25 mouse cellular contexts compared by ENCODE assay signal in genomic region chr6:113541610-113542009, GRCm38 (mm10). TPM values are rescaled to one million over a fixed set of nuclear protein-coding genes. Genes with fewer than 3 reads are reported as not detected.
DNase-seq lines count a peak whose midpoint lies in the region; ATAC-seq and TF ChIP-seq lines count a peak whose summit lies in the region.
"Had no signal": no experiment of that assay in that cellular context is flagged by ENCODE, and none has a peak within 500 bp of the region (broad histone marks: within the 10 kb centered on the region; RNA-seq: fewer than 3 reads in every experiment).

No protein-coding gene starts in this region.

- ATAC-seq in intestine, postnatal 0 days = no peak
- no peak for ATAC-seq in intestine, embryonic 15.5 days
- no peak for ATAC-seq in stomach, postnatal 0 days (ENCODE audit: low FRiP score, low TSS enrichment)
- ATAC-seq: CD4-positive, CD25-positive, alpha-beta regulatory T cell, adult 4 months; forebrain, embryonic 14.5 days; hindbrain, embryonic 16.5 days; inflammation-experienced regulatory T-cells, adult 6 months had no signal

- 84% methylated on average over 6 of the region's 6 CpGs for WGBS in intestine, postnatal 0 days
- 84% methylated on average over 6 of the region's 6 CpGs for WGBS in intestine, embryonic 15.5 days
- 85% methylated on average over 6 of the region's 6 CpGs for WGBS in stomach, postnatal 0 days

- no peak overlapping the region for H3K4me2 ChIP-seq in intestine, postnatal 0 days (replicated peaks; ENCODE audit: low read depth)
- no peak overlapping the region for H3K4me2 ChIP-seq in intestine, embryonic 15.5 days (replicated peaks)
- H3K4me2 ChIP-seq in stomach, postnatal 0 days (replicated peaks; ENCODE audit: low read depth) = no peak overlapping the region
- H3K4me2 ChIP-seq: embryonic facial prominence, embryonic 13.5 days; heart, embryonic 13.5 days; hindbrain, embryonic 12.5 days had no signal

- H3K27ac ChIP-seq in intestine, postnatal 0 days (ENCODE audit: low read depth, low read length) = no peak overlapping the region
- H3K27ac ChIP-seq in intestine, embryonic 15.5 days = no peak overlapping the region
- H3K27ac ChIP-seq in left cerebral cortex, adult 2 months = no peak overlapping the region
- H3K27ac ChIP-seq in stomach, postnatal 0 days (replicated peaks) = no peak overlapping the region
- H3K27ac ChIP-seq: embryonic facial prominence, embryonic 13.5 days; forebrain, embryonic 10.5 days; heart, embryonic 13.5 days; hindbrain, embryonic 12.5 days had no signal

- no peak for TF ChIP-seq EP300 in stomach, postnatal 0 days (optimal IDR thresholded peaks at IDR 0.05)

- no peak overlapping the region for H3K4me3 ChIP-seq in intestine, postnatal 0 days (ENCODE audit: low read depth, low read length)
- no peak overlapping the region for H3K4me3 ChIP-seq in intestine, embryonic 15.5 days (replicated peaks)
- H3K4me3 ChIP-seq in left cerebral cortex, adult 2 months = no peak overlapping the region
- H3K4me3 ChIP-seq in stomach, postnatal 0 days (ENCODE audit: low read depth, low read length) = no peak overlapping the region
- H3K4me3 ChIP-seq: embryonic facial prominence, embryonic 13.5 days; forebrain, embryonic 10.5 days; heart, embryonic 13.5 days; hindbrain, embryonic 12.5 days had no signal

- no peaks in the 10 kb centered on the region for H3K27me3 ChIP-seq in intestine, postnatal 0 days (replicated peaks; ENCODE audit: control insufficient read depth, insufficient read depth, low read length)
- H3K27me3 ChIP-seq in intestine, embryonic 15.5 days (replicated peaks) = no peaks in the 10 kb centered on the region
- H3K27me3 ChIP-seq in stomach, postnatal 0 days (ENCODE audit: control insufficient read depth, insufficient read depth, low read length) = no peaks in the 10 kb centered on the region
- H3K27me3 ChIP-seq: embryonic facial prominence, embryonic 13.5 days; heart, embryonic 13.5 days; hindbrain, embryonic 12.5 days had no signal

- H3K9ac ChIP-seq in intestine, postnatal 0 days (ENCODE audit: low read depth, low read length) = no peak overlapping the region
- no peak overlapping the region for H3K9ac ChIP-seq in intestine, embryonic 15.5 days
- no peak overlapping the region for H3K9ac ChIP-seq in stomach, postnatal 0 days (ENCODE audit: low read length)
- H3K9ac ChIP-seq: embryonic facial prominence, embryonic 13.5 days; heart, embryonic 13.5 days; hindbrain, embryonic 12.5 days had no signal

- no peaks in the 10 kb centered on the region for H3K9me3 ChIP-seq in intestine, postnatal 0 days (ENCODE audit: control insufficient read depth)
- H3K9me3 ChIP-seq in intestine, embryonic 15.5 days = no peaks in the 10 kb centered on the region
- H3K9me3 ChIP-seq in stomach, postnatal 0 days (ENCODE audit: control insufficient read depth, low read length) = no peaks in the 10 kb centered on the region
- H3K9me3 ChIP-seq: embryonic facial prominence, embryonic 13.5 days; forebrain, embryonic 10.5 days; heart, embryonic 13.5 days; hindbrain, embryonic 12.5 days had no signal

- intact Hi-C loops in left cerebral cortex, adult 2 months (cut with DNase I) = no loop called here
- intact Hi-C loops in left cerebral cortex, postnatal 4 days (cut with DNase I) = no loop called here

- H3K36me3 ChIP-seq in intestine, postnatal 0 days (ENCODE audit: control insufficient read depth, insufficient read depth) = 0 out of 2 replicates have a peak, but pooled peaks cover 10% of the 10 kb centered on the region
- H3K36me3 ChIP-seq in intestine, embryonic 15.5 days = peaks cover 1% of the 10 kb centered on the region; the same call in 1 of the 2 replicates
- H3K36me3 ChIP-seq in stomach, postnatal 0 days (ENCODE audit: control insufficient read depth, insufficient read depth, low read length) = no peaks in the 10 kb centered on the region

- peak; percentile 27; the same call in 1 of the 2 replicates for TF ChIP-seq CTCF in intestine, postnatal 0 days (IDR thresholded peaks at IDR 0.05; ENCODE audit: low read depth)
- peak; percentile 17 for TF ChIP-seq CTCF in left cerebral cortex, adult 2 months (IDR thresholded peaks at IDR 0.05)
- TF ChIP-seq CTCF in stomach, postnatal 0 days (IDR thresholded peaks at IDR 0.05; ENCODE audit: low read depth) = peak; percentile 40

- H3K4me1 ChIP-seq in intestine, postnatal 0 days (replicated peaks; ENCODE audit: control insufficient read depth, insufficient read depth, low read length) = no peaks in the 10 kb centered on the region
- H3K4me1 ChIP-seq in intestine, embryonic 15.5 days (replicated peaks) = no peaks in the 10 kb centered on the region
- no peaks in the 10 kb centered on the region for H3K4me1 ChIP-seq in stomach, postnatal 0 days (replicated peaks; ENCODE audit: control insufficient read depth, insufficient read depth)
- H3K4me1 ChIP-seq: embryonic facial prominence, embryonic 13.5 days; forebrain, embryonic 10.5 days; heart, embryonic 13.5 days; hindbrain, embryonic 12.5 days had no signal

- DNase-seq in left cerebral cortex, adult 2 months (ENCODE audit: extremely low spot score in 1 of 2, low spot score in 2 of 2) = no peak
- DNase-seq in left cerebral cortex, postnatal 4 days = no peak
- peak; percentile 38 for DNase-seq in NIH3T3 (ENCODE audit: low read depth)
- DNase-seq in stomach, postnatal 0 days (ENCODE audit: low spot score) = no peak
- no peak for DNase-seq in cerebellum, postnatal 4 days (ENCODE audit: low spot score in 2 of 2)
- DNase-seq: adrenal gland, adult 8-10 months; adrenal gland, postnatal 36 days; B cell, adult 2 months; cerebellum, adult 2 months; cerebellum, postnatal 25 days; gastrocnemius, postnatal 25 days; heart, postnatal 10 days; heart, postnatal 4 days; kidney, adult 18-20 months had no signal

RNA-seq across cellular contexts. Expression of gene Fancd2, which starts 10.1 kb away (rescaled TPM):
- polyA plus RNA-seq in intestine, postnatal 0 days (2015; fragmentation: Nextera tagmentation; extraction: Ambion mirVana) = 1.4 and 1.7 TPM in 2 replicates
- polyA plus RNA-seq in intestine, embryonic 15.5 days (2015; fragmentation: Nextera tagmentation; extraction: Ambion mirVana) = 9.6 and 10.3 TPM in 2 replicates
- total RNA-seq in left cerebral cortex, adult 2 months (2021) = 1 to 10 TPM; 2.1 to 2.2 TPM
- total RNA-seq in left cerebral cortex, postnatal 4 days (2021) = 1 to 10 TPM; 5.4 to 7.0 TPM
- 1.6 and 1.9 TPM in 2 replicates for polyA plus RNA-seq in stomach, postnatal 0 days (2015; fragmentation: Nextera tagmentation; extraction: Ambion mirVana)

RNA-seq across cellular contexts. Expression of gene Emc3, which starts 10.2 kb away (rescaled TPM):
- polyA plus RNA-seq in intestine, postnatal 0 days (2015; fragmentation: Nextera tagmentation; extraction: Ambion mirVana) = 77.2 and 77.9 TPM in 2 replicates
- 84.2 and 88.3 TPM in 2 replicates for polyA plus RNA-seq in intestine, embryonic 15.5 days (2015; fragmentation: Nextera tagmentation; extraction: Ambion mirVana)
- total RNA-seq in left cerebral cortex, adult 2 months (2021) = 10 to 100 TPM; 76.5 to 77.5 TPM
- total RNA-seq in left cerebral cortex, postnatal 4 days (2021) = 10 to 100 TPM; 62.3 to 71.1 TPM
- polyA plus RNA-seq in stomach, postnatal 0 days (2015; fragmentation: Nextera tagmentation; extraction: Ambion mirVana) = 78.4 and 78.5 TPM in 2 replicates

RNA-seq across cellular contexts. Expression of gene Prrt3, which starts 39.9 kb away (rescaled TPM):
- 0.47 and 0.52 TPM in 2 replicates for polyA plus RNA-seq in intestine, postnatal 0 days (2015; fragmentation: Nextera tagmentation; extraction: Ambion mirVana)
- polyA plus RNA-seq in intestine, embryonic 15.5 days (2015; fragmentation: Nextera tagmentation; extraction: Ambion mirVana) = 0.43 and 0.45 TPM in 2 replicates
- total RNA-seq in left cerebral cortex, adult 2 months (2021) = 10 to 100 TPM; 54.9 to 61.1 TPM
- total RNA-seq in left cerebral cortex, postnatal 4 days (2021) = 10 to 100 TPM; 15.5 to 19.7 TPM
- 0.36 and 0.42 TPM in 2 replicates for polyA plus RNA-seq in stomach, postnatal 0 days (2015; fragmentation: Nextera tagmentation; extraction: Ambion mirVana)
- total RNA-seq: granulocyte monocyte progenitor cell, adult 5-6 weeks; heart, postnatal 10 days; heart, postnatal 4 days had no signal
- polyA plus RNA-seq: CD4-positive, CD25-positive, alpha-beta regulatory T cell, adult 4 months had no signal

RNA-seq across cellular contexts. Expression of gene Creld1, which starts 58.5 kb away (rescaled TPM):
- polyA plus RNA-seq in intestine, postnatal 0 days (2015; fragmentation: Nextera tagmentation; extraction: Ambion mirVana) = 8.5 and 9.7 TPM in 2 replicates
- polyA plus RNA-seq in intestine, embryonic 15.5 days (2015; fragmentation: Nextera tagmentation; extraction: Ambion mirVana) = 21.9 and 22.7 TPM in 2 replicates
- 100 to 1,000 TPM; 116 to 117 TPM for total RNA-seq in left cerebral cortex, adult 2 months (2021)
- total RNA-seq in left cerebral cortex, postnatal 4 days (2021) = 10 to 100 TPM; 80.4 to 82.1 TPM
- polyA plus RNA-seq in stomach, postnatal 0 days (2015; fragmentation: Nextera tagmentation; extraction: Ambion mirVana) = 11.1 and 12.1 TPM in 2 replicates

RNA-seq across cellular contexts. Expression of gene Fancd2os, which starts 58.9 kb away (rescaled TPM):
- 0.33 TPM in 1 of 2 replicates, not detected in the other for polyA plus RNA-seq in intestine, postnatal 0 days (2015; fragmentation: Nextera tagmentation; extraction: Ambion mirVana)
- 0.13 TPM in 1 of 2 replicates, not detected in the other for polyA plus RNA-seq in intestine, embryonic 15.5 days (2015; fragmentation: Nextera tagmentation; extraction: Ambion mirVana)
- total RNA-seq in left cerebral cortex, adult 2 months (2021) = not detected
- total RNA-seq in left cerebral cortex, postnatal 4 days (2021) = under 1 TPM in 1 of 2 experiments, not detected in 1; 0.28 TPM
- polyA plus RNA-seq in stomach, postnatal 0 days (2015; fragmentation: Nextera tagmentation; extraction: Ambion mirVana) = not detected in 2 replicates
- total RNA-seq: gastrocnemius, postnatal 25 days; granulocyte monocyte progenitor cell, adult 5-6 weeks; heart, postnatal 10 days; heart, postnatal 4 days had no signal
- polyA plus RNA-seq: CD4-positive, CD25-positive, alpha-beta regulatory T cell, adult 4 months; cerebellum, adult 2 months; embryonic facial prominence, embryonic 13.5 days; forebrain, embryonic 10.5 days; forebrain, embryonic 14.5 days; inflammation-experienced regulatory T-cells, adult 6 months had no signal
